Mouse (Mus musculus): ENCODE measurements around the gene Kmt2d. TPM values are rescaled to one million over a fixed set of nuclear protein-coding genes. Genes with fewer than 3 reads are reported as not detected.

Kmt2d gene
- polyA plus RNA-seq, 1 experiment from 2014 or later: 3.6 TPM

DNA sequence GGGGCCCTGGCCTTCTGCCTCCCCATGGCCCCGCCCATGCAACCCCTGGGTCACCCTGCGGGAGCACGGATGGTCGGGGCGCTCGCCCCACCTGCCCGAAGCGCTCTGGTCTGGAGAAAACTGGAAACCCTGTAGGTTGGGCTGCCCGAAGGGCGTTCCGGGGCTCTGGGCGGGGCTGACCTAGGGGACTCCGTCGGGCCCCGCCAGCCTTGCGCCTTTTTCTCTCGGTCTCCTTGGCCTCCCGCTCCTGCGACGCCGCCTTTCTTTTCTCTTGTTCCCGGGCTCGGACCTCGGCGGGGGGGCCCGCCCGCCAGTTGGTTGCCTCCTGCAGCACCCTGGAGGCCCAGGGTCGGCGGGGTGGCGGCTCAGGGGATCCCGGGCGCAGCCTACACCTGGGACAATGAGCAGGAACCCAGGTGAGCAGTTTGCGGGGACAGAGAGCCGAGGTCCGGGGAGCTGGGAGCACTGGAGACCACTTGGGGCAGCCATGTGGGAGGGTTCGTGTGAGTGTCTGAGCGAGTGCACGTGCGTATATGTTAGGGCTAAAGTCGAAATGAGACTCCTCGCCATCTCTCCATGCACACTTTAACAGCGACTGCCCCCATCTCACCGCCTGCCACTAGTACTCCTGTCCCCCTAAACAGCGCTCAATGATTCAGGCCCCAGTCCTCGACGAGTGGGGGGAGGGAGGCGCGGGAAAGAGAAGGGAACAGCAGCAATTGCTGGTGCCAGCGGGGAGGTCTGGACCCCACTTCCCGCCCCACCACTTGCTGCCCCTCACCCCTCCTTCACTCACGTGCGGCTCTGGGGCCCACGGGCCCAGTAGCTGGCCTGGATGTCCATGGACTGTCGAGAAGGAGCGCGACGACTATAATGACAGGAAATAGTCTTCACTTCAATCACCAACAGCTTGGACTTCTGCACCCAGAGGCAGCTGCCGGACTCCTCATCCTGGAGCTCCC is 63.9 kb downstream of the Kmt2d start:
- Histone ChIP-seq H3K27me3 (ENCODE audit: insufficient read depth, low read length) (peaks cover 80% of the 10 kb centered on the region), H3K27ac (ENCODE audit: low read depth) (no peak overlapping the region), H3K4me2 (ENCODE audit: low read depth, low read length) (peak overlapping the region; percentile 65), H3K4me3 (ENCODE audit: low read depth, low read length) (peak overlapping the region; percentile 21), H3K9ac (replicated peaks) (no peak overlapping the region), H3K36me3 (replicated peaks; ENCODE audit: insufficient read depth, low read length) (0 out of 2 replicates have a peak, but pooled peaks cover 7% of the 10 kb centered on the region), H3K9me3 (ENCODE audit: low read length) (no peaks in the 10 kb centered on the region), H3K4me1 (ENCODE audit: insufficient read depth) (peaks cover 27% of the 10 kb centered on the region)
- 1% methylated on average over 50 of the region's 58 CpGs for WGBS (ENCODE audit: insufficient replicate concordance)
- ATAC-seq: no peak
- DNase-seq: peak; percentile 51
- TF ChIP-seq EP300 (IDR thresholded peaks at IDR 0.05; ENCODE audit: low read depth): no peak
- TF ChIP-seq CTCF (IDR thresholded peaks at IDR 0.05; ENCODE audit: low read depth): no peak

DNA sequence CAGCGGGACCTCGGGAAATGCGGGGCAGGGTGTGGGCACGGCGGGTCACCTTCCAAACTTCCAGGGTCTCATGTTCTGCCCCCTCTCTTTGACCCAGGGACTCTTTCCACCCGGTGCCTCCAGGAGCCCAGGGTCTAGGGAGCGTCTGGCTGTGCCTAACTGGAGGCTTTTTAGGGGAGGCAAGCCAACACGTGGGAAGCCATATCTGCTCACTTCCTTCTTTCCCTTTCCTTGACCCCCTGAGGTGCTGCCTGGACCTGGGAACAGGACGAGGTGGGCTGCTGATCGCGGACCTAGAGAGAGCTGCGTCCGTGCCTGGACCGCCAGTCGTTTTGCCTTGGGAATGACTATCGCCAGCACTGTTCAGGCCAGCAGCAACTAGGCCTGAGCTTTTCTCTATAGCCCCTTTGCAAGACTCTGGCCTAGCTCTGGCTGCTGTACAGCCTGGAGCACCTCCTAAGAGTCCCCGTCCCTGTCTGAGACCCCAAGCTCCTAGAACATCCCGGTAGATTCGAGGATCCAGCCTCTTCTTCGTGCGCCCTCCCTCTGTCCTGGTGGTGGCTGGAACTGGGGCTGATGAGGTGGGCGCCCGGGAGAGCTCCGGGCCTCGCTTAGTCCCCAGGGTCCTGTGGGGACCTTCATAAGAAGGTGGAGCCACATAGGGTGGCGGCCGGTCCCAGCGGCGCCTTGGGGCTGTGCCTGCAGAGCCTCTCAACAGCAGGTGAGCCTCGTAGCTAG is 64.8 kb downstream of the Kmt2d start:
- H3K27me3 ChIP-seq (ENCODE audit: insufficient read depth, low read length): peaks cover 88% of the 10 kb centered on the region
- no peak overlapping the region for H3K9ac ChIP-seq (replicated peaks)
- H3K4me2 ChIP-seq (ENCODE audit: low read depth, low read length): peak overlapping the region; percentile 67
- H3K4me3 ChIP-seq (ENCODE audit: low read depth, low read length): peak overlapping the region; percentile 27; the same call in 1 of the 2 replicates
- no peak for ATAC-seq
- DNase-seq: no peak
- H3K27ac ChIP-seq (ENCODE audit: low read depth): no peak overlapping the region
- 0 out of 2 replicates have a peak, but pooled peaks cover 3% of the 10 kb centered on the region for H3K36me3 ChIP-seq (replicated peaks; ENCODE audit: insufficient read depth, low read length)
- H3K4me1 ChIP-seq (ENCODE audit: insufficient read depth): peaks cover 27% of the 10 kb centered on the region
- H3K9me3 ChIP-seq (ENCODE audit: low read length): no peaks in the 10 kb centered on the region
- TF ChIP-seq EP300 (IDR thresholded peaks at IDR 0.05; ENCODE audit: low read depth) (no peak), CTCF (IDR thresholded peaks at IDR 0.05; ENCODE audit: low read depth) (no peak)
- 12% methylated on average over 30 of the region's 30 CpGs for WGBS (ENCODE audit: insufficient replicate concordance)

- H3K27ac ChIP-seq (ENCODE audit: low read depth): no peak overlapping the region
- TF ChIP-seq CTCF (IDR thresholded peaks at IDR 0.05; ENCODE audit: low read depth) (peak; percentile 66), EP300 (IDR thresholded peaks at IDR 0.05; ENCODE audit: low read depth) (no peak)
- H3K9ac ChIP-seq (replicated peaks): no peak overlapping the region; the same call in 1 of the 2 replicates
- 2% methylated on average over 62 of the region's 64 CpGs for WGBS (ENCODE audit: insufficient replicate concordance)
- peak overlapping the region; percentile 27 for H3K4me3 ChIP-seq (ENCODE audit: low read depth, low read length)
- ATAC-seq (no peak; the same call in 1 of the 2 replicates), DNase-seq (peak; percentile 67)
- H3K36me3 ChIP-seq (replicated peaks; ENCODE audit: insufficient read depth, low read length): no peaks in the 10 kb centered on the region
- H3K9me3 ChIP-seq (ENCODE audit: low read length): no peaks in the 10 kb centered on the region
- peaks cover 27% of the 10 kb centered on the region for H3K4me1 ChIP-seq (ENCODE audit: insufficient read depth)
- peaks cover 95% of the 10 kb centered on the region for H3K27me3 ChIP-seq (ENCODE audit: insufficient read depth, low read length)
- H3K4me2 ChIP-seq (ENCODE audit: low read depth, low read length): peak overlapping the region; percentile 67
Measured at GRCm38 (mm10) chr15:98805324-98806040, 65.5 kb downstream of the Kmt2d start.

GRCm38 (mm10) chr15:98804054-98804453 is 67.0 kb downstream of the Kmt2d start:
- H3K9me3 ChIP-seq (ENCODE audit: low read length): no peaks in the 10 kb centered on the region
- ATAC-seq (peak; percentile 63), DNase-seq (peak; percentile 87)
- no peak overlapping the region for H3K9ac ChIP-seq (replicated peaks)
- H3K36me3 ChIP-seq (replicated peaks; ENCODE audit: insufficient read depth, low read length): no peaks in the 10 kb centered on the region
- H3K4me3 ChIP-seq (ENCODE audit: low read depth, low read length): peak overlapping the region; percentile 17; the same call in 1 of the 2 replicates
- peaks cover 27% of the 10 kb centered on the region for H3K4me1 ChIP-seq (ENCODE audit: insufficient read depth)
- H3K27ac ChIP-seq (ENCODE audit: low read depth): no peak overlapping the region
- peak overlapping the region; percentile 42 for H3K4me2 ChIP-seq (ENCODE audit: low read depth, low read length)
- no peak for TF ChIP-seq EP300 (IDR thresholded peaks at IDR 0.05; ENCODE audit: low read depth)
- peak; percentile 81 for TF ChIP-seq CTCF (IDR thresholded peaks at IDR 0.05; ENCODE audit: low read depth)
- H3K27me3 ChIP-seq (ENCODE audit: insufficient read depth, low read length): peaks cover 98% of the 10 kb centered on the region
- WGBS (ENCODE audit: insufficient replicate concordance): 1% methylated on average over 32 of the region's 32 CpGs

DNA sequence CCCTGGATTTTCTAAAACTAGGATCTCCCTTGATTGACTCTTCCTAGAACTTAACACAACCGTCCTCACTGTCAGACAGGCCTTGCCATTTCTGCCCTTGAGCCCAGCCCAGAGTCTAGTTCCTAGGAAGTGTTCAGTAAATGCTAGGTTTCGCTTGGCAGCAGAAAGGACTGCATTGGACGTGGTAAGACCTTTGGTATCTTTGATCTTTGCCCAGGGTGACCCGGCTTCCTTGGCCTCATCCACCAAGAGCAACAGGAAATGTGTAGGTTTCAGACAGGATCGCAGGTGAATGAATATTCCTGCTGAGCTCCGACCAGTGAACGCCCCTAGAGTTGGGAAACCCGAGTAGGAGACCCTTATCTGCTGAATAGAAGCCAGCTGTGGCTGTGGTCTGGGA is 68.1 kb downstream of the Kmt2d start:
- ATAC-seq: no peak

More for the DNA sequence above, 68.1 kb downstream of the Kmt2d start:
- Histone ChIP-seq H3K27me3 (ENCODE audit: insufficient read depth, low read length) (peaks cover 98% of the 10 kb centered on the region), H3K9me3 (ENCODE audit: low read length) (no peaks in the 10 kb centered on the region), H3K9ac (replicated peaks) (no peak overlapping the region), H3K4me1 (ENCODE audit: insufficient read depth) (peaks cover 25% of the 10 kb centered on the region), H3K4me3 (ENCODE audit: low read depth, low read length) (no peak overlapping the region), H3K36me3 (replicated peaks; ENCODE audit: insufficient read depth, low read length) (no peaks in the 10 kb centered on the region), H3K4me2 (ENCODE audit: low read depth, low read length) (no peak overlapping the region), H3K27ac (ENCODE audit: low read depth) (no peak overlapping the region)
- 7% methylated on average over 8 of the region's 8 CpGs for WGBS (ENCODE audit: insufficient replicate concordance)
- no peak for DNase-seq
- TF ChIP-seq CTCF (IDR thresholded peaks at IDR 0.05; ENCODE audit: low read depth) (no peak), EP300 (IDR thresholded peaks at IDR 0.05; ENCODE audit: low read depth) (no peak)
